Mouse (Mus musculus) neutrophil, adult 5-6 weeks (primary cell): Measurements from ENCODE around the gene Tspan12. TPM values are rescaled to one million over a fixed set of nuclear protein-coding genes. Genes with fewer than 3 reads are reported as not detected.

Experiments used
- ATAC-seq: fragments of 151-379, 151-347 bp; 2 replicates; pipeline ENCODE4 v1.8.0; 2017; ENCODE audit warnings: mild to moderate bottlenecking, moderate TSS enrichment; ENCODE audit not compliant: insufficient number of reproducible peaks, poor library complexity, low FRiP score, severe bottlenecking; ENCODE audit errors: extremely low read depth
- total RNA-seq: library from RNA; stranded (forward); fragments of 200-1000 nt; gene quantifications from 2 replicates; pipeline ENCODE4 v1.2.3, GENCODE M21; 2017

Gene Tspan12
- total RNA-seq, 1 experiment from 2014 or later = not detected

GRCm38 (mm10) chr6:21831871-21832270 is 20.4 kb downstream of the Tspan12 start:
- ATAC-seq = no peak

GRCm38 (mm10) chr6:21830931-21831330 is 21.4 kb downstream of the Tspan12 start:
- no peak for ATAC-seq

GRCm38 (mm10) chr6:21829930-21830329 is 22.4 kb downstream of the Tspan12 start:
- ATAC-seq = no peak

GRCm38 (mm10) chr6:21828437-21828836 is 23.9 kb downstream of the Tspan12 start:
- ATAC-seq = no peak

- no peak for ATAC-seq
These were observed 24.3 kb downstream of the Tspan12 start for GRCm38 (mm10) chr6:21828001-21828400.

GRCm38 (mm10) chr6:21823694-21824093 is 28.6 kb downstream of the Tspan12 start:
- ATAC-seq = no peak

- ATAC-seq = no peak
These were observed 29.0 kb downstream of the Tspan12 start for GRCm38 (mm10) chr6:21823281-21823680.

- ATAC-seq = no peak
These were observed 29.6 kb downstream of the Tspan12 start for GRCm38 (mm10) chr6:21822721-21823134.

- ATAC-seq = no peak
These were observed 34.1 kb downstream of the Tspan12 start for GRCm38 (mm10) chr6:21818107-21818807.

- no peak for ATAC-seq
These were observed 46.3 kb downstream of the Tspan12 start for GRCm38 (mm10) chr6:21806005-21806404.

- ATAC-seq = no peak
These were observed 47.2 kb downstream of the Tspan12 start for GRCm38 (mm10) chr6:21805013-21805570.

GRCm38 (mm10) chr6:21803483-21804340 is 48.6 kb downstream of the Tspan12 start:
- no peak for ATAC-seq

GRCm38 (mm10) chr6:21798581-21798980 is 53.7 kb downstream of the Tspan12 start:
- ATAC-seq = no peak

- no peak for ATAC-seq
These were observed 55.2 kb downstream of the Tspan12 start for GRCm38 (mm10) chr6:21797087-21797486.

- ATAC-seq = no peak
These were observed 55.9 kb downstream of the Tspan12 start for GRCm38 (mm10) chr6:21796413-21796812.

GRCm38 (mm10) chr6:21795410-21795809 is 56.9 kb downstream of the Tspan12 start:
- ATAC-seq = no peak

GRCm38 (mm10) chr6:21795072-21795407 is 57.3 kb downstream of the Tspan12 start:
- no peak for ATAC-seq

- ATAC-seq = no peak
These were observed 57.8 kb downstream of the Tspan12 start for GRCm38 (mm10) chr6:21794337-21795071.

GRCm38 (mm10) chr6:21791307-21791706 is 61.0 kb downstream of the Tspan12 start:
- ATAC-seq = no peak
